Mouse (Mus musculus): ENCODE results near the gene Gsdme. TPM values are rescaled to one million over a fixed set of nuclear protein-coding genes. Genes with fewer than 3 reads are reported as not detected.

The Gsdme gene
- polyA plus RNA-seq, 1 experiment from 2014 or later = 62.3 TPM

- 89% methylated on average over 3 of the region's 3 CpGs for whole genome bisulfite sequencing
- no peak for ATAC-seq (replicated peaks; ENCODE audit: low FRiP score)
Measured at GRCm38 (mm10) chr6:50163013-50163412, 100.6 kb downstream of the Gsdme start.

DNA sequence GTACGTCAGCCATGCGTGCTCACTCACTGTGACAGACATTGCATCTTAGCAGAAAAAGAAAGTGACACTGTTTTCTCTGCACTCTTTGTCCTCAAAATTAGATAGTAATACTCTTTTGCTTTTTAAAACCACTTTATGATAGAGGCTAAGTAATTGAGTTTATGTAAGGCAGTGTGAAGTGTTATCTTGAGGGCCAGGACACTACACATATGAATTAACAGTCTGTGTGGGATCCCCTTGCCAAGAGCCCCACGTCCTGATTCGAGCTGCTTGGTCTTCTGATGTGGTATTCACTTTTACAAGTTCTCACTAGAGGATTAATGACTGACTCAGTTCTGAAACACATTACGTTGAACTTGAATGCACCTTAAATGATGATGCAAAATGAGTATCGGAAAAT lies 103.8 kb downstream of the Gsdme start:
- H3K4me3 ChIP-seq (ENCODE audit: low read depth, low read length) = no peak overlapping the region
- H3K36me3 ChIP-seq (ENCODE audit: control insufficient read depth, insufficient read depth, low read length) = no peaks in the 10 kb centered on the region
- no peak overlapping the region for H3K4me2 ChIP-seq (ENCODE audit: low read depth, low read length, severe bottlenecking)
- no peak for DNase-seq (ENCODE audit: low spot score)
- H3K27me3 ChIP-seq (ENCODE audit: control insufficient read depth, insufficient read depth, low read length) = no peaks in the 10 kb centered on the region
- ATAC-seq (replicated peaks; ENCODE audit: low FRiP score) = no peak
- WGBS = 81% methylated on average over 6 of the region's 6 CpGs
- H3K9ac ChIP-seq (ENCODE audit: low read length) = no peak overlapping the region
- H3K9me3 ChIP-seq (ENCODE audit: control insufficient read depth, low read length) = no peaks in the 10 kb centered on the region
- H3K4me1 ChIP-seq (replicated peaks; ENCODE audit: control insufficient read depth, insufficient read depth, low read length) = no peaks in the 10 kb centered on the region
- H3K27ac ChIP-seq (ENCODE audit: low read depth, low read length) = no peak overlapping the region

More at GRCm38 (mm10) chr6:50163013-50163412, 100.6 kb downstream of the Gsdme start:
- Histone ChIP-seq H3K36me3 (ENCODE audit: control insufficient read depth, insufficient read depth, low read length) (no peaks in the 10 kb centered on the region), H3K27me3 (ENCODE audit: control insufficient read depth, insufficient read depth, low read length) (no peaks in the 10 kb centered on the region), H3K9me3 (ENCODE audit: control insufficient read depth, low read length) (no peaks in the 10 kb centered on the region), H3K4me1 (replicated peaks; ENCODE audit: control insufficient read depth, insufficient read depth, low read length) (no peaks in the 10 kb centered on the region), H3K4me3 (ENCODE audit: low read depth, low read length) (no peak overlapping the region), H3K9ac (ENCODE audit: low read length) (no peak overlapping the region), H3K27ac (ENCODE audit: low read depth, low read length) (no peak overlapping the region), H3K4me2 (ENCODE audit: low read depth, low read length, severe bottlenecking) (no peak overlapping the region)
- no peak for DNase-seq (ENCODE audit: low spot score)

DNA sequence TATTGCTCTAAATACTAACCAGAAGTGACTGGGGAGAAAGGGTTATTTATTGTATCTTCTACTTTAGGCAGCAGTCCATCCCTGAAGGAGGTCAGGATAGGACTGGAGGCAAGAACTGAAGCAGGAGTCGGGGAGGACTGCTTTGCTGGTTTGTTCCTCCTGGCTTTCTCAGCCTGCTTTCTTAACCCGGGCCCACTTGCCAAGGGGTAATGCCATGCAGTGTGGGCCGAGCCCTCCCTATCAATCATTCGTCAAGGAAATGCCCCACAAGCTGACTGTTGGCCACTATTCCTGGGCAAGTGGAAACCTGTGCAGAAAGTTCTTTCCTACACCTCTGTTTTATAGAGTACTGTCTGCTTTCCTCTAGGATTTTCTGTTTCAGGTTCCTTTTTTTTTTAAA lies 114.3 kb downstream of the Gsdme start:
- Histone ChIP-seq H3K9me3 (ENCODE audit: control insufficient read depth, low read length) (no peaks in the 10 kb centered on the region), H3K36me3 (ENCODE audit: control insufficient read depth, insufficient read depth, low read length) (no peaks in the 10 kb centered on the region)
- DNase-seq (ENCODE audit: low spot score) = no peak

GRCm38 (mm10) chr6:50146158-50146557 lies 117.5 kb downstream of the Gsdme start:
- no peak overlapping the region for H3K4me3 ChIP-seq (ENCODE audit: low read depth, low read length)
- H3K4me2 ChIP-seq (ENCODE audit: low read depth, low read length, severe bottlenecking) = no peak overlapping the region
- no peak for DNase-seq (ENCODE audit: low spot score)
- H3K4me1 ChIP-seq (replicated peaks; ENCODE audit: control insufficient read depth, insufficient read depth, low read length) = no peaks in the 10 kb centered on the region
- H3K9ac ChIP-seq (ENCODE audit: low read length) = no peak overlapping the region
- H3K9me3 ChIP-seq (ENCODE audit: control insufficient read depth, low read length) = no peaks in the 10 kb centered on the region
- no peaks in the 10 kb centered on the region for H3K27me3 ChIP-seq (ENCODE audit: control insufficient read depth, insufficient read depth, low read length)
- no peak for ATAC-seq (replicated peaks; ENCODE audit: low FRiP score)
- H3K27ac ChIP-seq (ENCODE audit: low read depth, low read length) = no peak overlapping the region
- H3K36me3 ChIP-seq (ENCODE audit: control insufficient read depth, insufficient read depth, low read length) = no peaks in the 10 kb centered on the region

More for the DNA sequence above, 114.3 kb downstream of the Gsdme start:
- 96% methylated on average over 4 of the region's 4 CpGs for WGBS
- Histone ChIP-seq H3K4me2 (ENCODE audit: low read depth, low read length, severe bottlenecking) (no peak overlapping the region), H3K9ac (ENCODE audit: low read length) (no peak overlapping the region), H3K4me1 (replicated peaks; ENCODE audit: control insufficient read depth, insufficient read depth, low read length) (no peaks in the 10 kb centered on the region), H3K27ac (ENCODE audit: low read depth, low read length) (no peak overlapping the region), H3K4me3 (ENCODE audit: low read depth, low read length) (no peak overlapping the region), H3K27me3 (ENCODE audit: control insufficient read depth, insufficient read depth, low read length) (no peaks in the 10 kb centered on the region)
- ATAC-seq (replicated peaks; ENCODE audit: low FRiP score) = no peak

GRCm38 (mm10) chr6:50139526-50139925 lies 124.1 kb downstream of the Gsdme start:
- DNase-seq (ENCODE audit: low spot score) (no peak), ATAC-seq (replicated peaks; ENCODE audit: low FRiP score) (no peak)
- Histone ChIP-seq H3K27me3 (ENCODE audit: control insufficient read depth, insufficient read depth, low read length) (no peaks in the 10 kb centered on the region), H3K4me1 (replicated peaks; ENCODE audit: control insufficient read depth, insufficient read depth, low read length) (no peaks in the 10 kb centered on the region), H3K4me3 (ENCODE audit: low read depth, low read length) (no peak overlapping the region), H3K9me3 (ENCODE audit: control insufficient read depth, low read length) (no peaks in the 10 kb centered on the region), H3K36me3 (ENCODE audit: control insufficient read depth, insufficient read depth, low read length) (no peaks in the 10 kb centered on the region), H3K4me2 (ENCODE audit: low read depth, low read length, severe bottlenecking) (no peak overlapping the region), H3K27ac (ENCODE audit: low read depth, low read length) (no peak overlapping the region), H3K9ac (ENCODE audit: low read length) (no peak overlapping the region)
- 90% methylated on average over 3 of the region's 3 CpGs for WGBS

Other genes with a start within 250 kb of the Gsdme start
- 92.6 and 93.1 TPM in 2 replicates for gene Mpp6, start 153.6 kb downstream of the Gsdme start, polyA plus RNA-seq (2014; fragmentation: Nextera tagmentation; extraction: Ambion mirVana)
- 7.8 and 8.7 TPM in 2 replicates for gene Osbpl3, start 192.3 kb upstream of the Gsdme start, polyA plus RNA-seq (2014; fragmentation: Nextera tagmentation; extraction: Ambion mirVana)

Data from forebrain, embryonic 11.5 days (tissue).